Mouse (Mus musculus): ENCODE measurements around the gene Grin2b. TPM values are rescaled to one million over a fixed set of nuclear protein-coding genes. Genes with fewer than 3 reads are reported as not detected.

Gene Grin2b
- total and polyA plus RNA-seq, 2 experiments from 2014 or later, result 64.1 to 76.4 TPM

GRCm38 (mm10) chr6:136029235-136029939 lies 143.9 kb downstream of the Grin2b start:
- DNase-seq (ENCODE audit: low spot score) (peak; percentile 76), ATAC-seq (ENCODE audit: low FRiP score) (no peak)
- Histone ChIP-seq H3K27ac (ENCODE audit: low read depth, low read length) (no peak overlapping the region), H3K27me3 (ENCODE audit: insufficient read depth, low read length) (no peaks in the 10 kb centered on the region), H3K9me3 (ENCODE audit: low read length) (no peaks in the 10 kb centered on the region), H3K4me2 (ENCODE audit: low read depth, low read length, poor library complexity, severe bottlenecking) (no peak overlapping the region), H3K36me3 (ENCODE audit: insufficient read depth, low read length) (no peaks in the 10 kb centered on the region), H3K9ac (replicated peaks; ENCODE audit: low read length, poor library complexity, severe bottlenecking) (no peak overlapping the region), H3K4me3 (ENCODE audit: low read depth, low read length) (no peak overlapping the region), H3K4me1 (ENCODE audit: insufficient read depth, low read length) (peaks cover 5% of the 10 kb centered on the region)
- WGBS, result 39% methylated on average over 4 of the region's 4 CpGs
- TF ChIP-seq CTCF (IDR thresholded peaks at IDR 0.05), result no peak

DNA sequence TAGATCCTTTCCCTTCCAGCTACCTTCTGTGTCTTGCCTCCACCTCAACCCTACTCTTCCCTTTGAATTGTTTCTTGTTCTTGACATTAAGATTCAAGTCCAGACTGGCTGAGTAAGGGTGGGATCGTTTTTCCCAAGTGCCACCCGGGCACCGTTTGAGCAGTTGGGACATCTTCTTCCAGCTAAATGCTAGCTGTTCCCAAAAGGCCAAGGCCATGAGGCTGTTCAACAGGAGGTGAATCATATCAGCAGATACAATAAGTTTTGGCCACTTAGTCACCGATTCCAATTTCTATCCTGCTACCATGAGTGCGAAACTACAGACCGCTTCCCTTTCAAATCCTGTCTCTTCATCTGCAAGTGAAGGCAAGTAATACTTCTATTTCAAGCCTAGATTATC lies 146.4 kb downstream of the Grin2b start:
- Histone ChIP-seq H3K27ac (ENCODE audit: low read depth, low read length) (no peak overlapping the region), H3K4me1 (ENCODE audit: insufficient read depth, low read length) (peaks cover 5% of the 10 kb centered on the region)
- no peak for DNase-seq (ENCODE audit: low spot score)

GRCm38 (mm10) chr6:136025801-136026200 lies 147.5 kb downstream of the Grin2b start:
- no peak for TF ChIP-seq CTCF (IDR thresholded peaks at IDR 0.05)
- WGBS, result 58% methylated on average over 4 of the region's 4 CpGs
- ATAC-seq (ENCODE audit: low FRiP score), result no peak

More for the DNA sequence above, 146.4 kb downstream of the Grin2b start:
- H3K36me3 ChIP-seq (ENCODE audit: insufficient read depth, low read length), result no peaks in the 10 kb centered on the region
- no peak overlapping the region for H3K9ac ChIP-seq (replicated peaks; ENCODE audit: low read length, poor library complexity, severe bottlenecking)
- no peak for TF ChIP-seq CTCF (IDR thresholded peaks at IDR 0.05)
- H3K4me3 ChIP-seq (ENCODE audit: low read depth, low read length), result no peak overlapping the region
- no peak for ATAC-seq (ENCODE audit: low FRiP score)
- H3K4me2 ChIP-seq (ENCODE audit: low read depth, low read length, poor library complexity, severe bottlenecking), result no peak overlapping the region
- H3K27me3 ChIP-seq (ENCODE audit: insufficient read depth, low read length), result no peaks in the 10 kb centered on the region
- WGBS, result 98% methylated on average over 6 of the region's 6 CpGs
- no peaks in the 10 kb centered on the region for H3K9me3 ChIP-seq (ENCODE audit: low read length)

DNA sequence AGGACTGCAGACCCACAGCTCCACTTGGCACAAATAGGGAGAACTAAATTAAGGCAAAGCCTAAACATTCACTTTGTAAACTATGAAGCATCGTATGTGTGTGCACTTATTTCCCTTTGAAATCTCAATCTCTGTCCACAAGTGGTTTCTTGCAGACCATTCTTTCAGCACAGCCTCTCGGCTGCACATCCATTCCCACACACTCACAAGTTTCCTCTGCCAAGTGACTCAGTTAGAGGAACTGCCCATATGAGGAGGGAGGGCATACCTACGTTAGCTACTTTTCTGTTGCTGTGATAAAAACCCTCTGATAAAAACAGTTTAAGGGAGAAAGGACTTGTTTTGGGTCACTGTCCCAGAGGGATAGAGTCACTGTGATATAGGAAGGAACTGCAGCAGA lies 152.9 kb downstream of the Grin2b start:
- H3K9ac ChIP-seq (replicated peaks; ENCODE audit: low read length, poor library complexity, severe bottlenecking), result no peak overlapping the region
- H3K4me3 ChIP-seq (ENCODE audit: low read depth, low read length), result no peak overlapping the region
- no peaks in the 10 kb centered on the region for H3K4me1 ChIP-seq (ENCODE audit: insufficient read depth, low read length)
- WGBS, result 88% methylated on average over 3 of the region's 3 CpGs
- no peaks in the 10 kb centered on the region; the same call in 1 of the 2 replicates for H3K36me3 ChIP-seq (ENCODE audit: insufficient read depth, low read length)
- H3K4me2 ChIP-seq (ENCODE audit: low read depth, low read length, poor library complexity, severe bottlenecking), result no peak overlapping the region
- no peaks in the 10 kb centered on the region for H3K27me3 ChIP-seq (ENCODE audit: insufficient read depth, low read length)
- no peaks in the 10 kb centered on the region for H3K9me3 ChIP-seq (ENCODE audit: low read length)
- no peak for DNase-seq (ENCODE audit: low spot score)
- no peak for ATAC-seq (ENCODE audit: low FRiP score)
- H3K27ac ChIP-seq (ENCODE audit: low read depth, low read length), result no peak overlapping the region
- no peak for TF ChIP-seq CTCF (IDR thresholded peaks at IDR 0.05)

More at GRCm38 (mm10) chr6:136025801-136026200, 147.5 kb downstream of the Grin2b start:
- peaks cover 5% of the 10 kb centered on the region for H3K4me1 ChIP-seq (ENCODE audit: insufficient read depth, low read length)
- H3K4me3 ChIP-seq (ENCODE audit: low read depth, low read length), result no peak overlapping the region
- H3K27ac ChIP-seq (ENCODE audit: low read depth, low read length), result no peak overlapping the region
- H3K27me3 ChIP-seq (ENCODE audit: insufficient read depth, low read length), result no peaks in the 10 kb centered on the region
- no peak for DNase-seq (ENCODE audit: low spot score)
- no peak overlapping the region for H3K9ac ChIP-seq (replicated peaks; ENCODE audit: low read length, poor library complexity, severe bottlenecking)
- H3K36me3 ChIP-seq (ENCODE audit: insufficient read depth, low read length), result no peaks in the 10 kb centered on the region; the same call in 1 of the 2 replicates
- no peaks in the 10 kb centered on the region for H3K9me3 ChIP-seq (ENCODE audit: low read length)
- no peak overlapping the region for H3K4me2 ChIP-seq (ENCODE audit: low read depth, low read length, poor library complexity, severe bottlenecking)

- H3K4me1 ChIP-seq (ENCODE audit: insufficient read depth, low read length), result no peaks in the 10 kb centered on the region
- no peaks in the 10 kb centered on the region for H3K9me3 ChIP-seq (ENCODE audit: low read length)
- no peak overlapping the region for H3K4me2 ChIP-seq (ENCODE audit: low read depth, low read length, poor library complexity, severe bottlenecking)
- H3K27me3 ChIP-seq (ENCODE audit: insufficient read depth, low read length), result no peaks in the 10 kb centered on the region
- H3K36me3 ChIP-seq (ENCODE audit: insufficient read depth, low read length), result no peaks in the 10 kb centered on the region; the same call in 1 of the 2 replicates
- no peak overlapping the region for H3K9ac ChIP-seq (replicated peaks; ENCODE audit: low read length, poor library complexity, severe bottlenecking)
- no peak overlapping the region for H3K27ac ChIP-seq (ENCODE audit: low read depth, low read length)
- ATAC-seq (ENCODE audit: low FRiP score), result no peak
- no peak for DNase-seq (ENCODE audit: low spot score)
- no peak overlapping the region for H3K4me3 ChIP-seq (ENCODE audit: low read depth, low read length)
- no peak for TF ChIP-seq CTCF (IDR thresholded peaks at IDR 0.05)
- 79% methylated on average over 1 of the region's 1 CpGs for WGBS
Observed at GRCm38 (mm10) chr6:136018962-136019361, 154.3 kb downstream of the Grin2b start.

DNA sequence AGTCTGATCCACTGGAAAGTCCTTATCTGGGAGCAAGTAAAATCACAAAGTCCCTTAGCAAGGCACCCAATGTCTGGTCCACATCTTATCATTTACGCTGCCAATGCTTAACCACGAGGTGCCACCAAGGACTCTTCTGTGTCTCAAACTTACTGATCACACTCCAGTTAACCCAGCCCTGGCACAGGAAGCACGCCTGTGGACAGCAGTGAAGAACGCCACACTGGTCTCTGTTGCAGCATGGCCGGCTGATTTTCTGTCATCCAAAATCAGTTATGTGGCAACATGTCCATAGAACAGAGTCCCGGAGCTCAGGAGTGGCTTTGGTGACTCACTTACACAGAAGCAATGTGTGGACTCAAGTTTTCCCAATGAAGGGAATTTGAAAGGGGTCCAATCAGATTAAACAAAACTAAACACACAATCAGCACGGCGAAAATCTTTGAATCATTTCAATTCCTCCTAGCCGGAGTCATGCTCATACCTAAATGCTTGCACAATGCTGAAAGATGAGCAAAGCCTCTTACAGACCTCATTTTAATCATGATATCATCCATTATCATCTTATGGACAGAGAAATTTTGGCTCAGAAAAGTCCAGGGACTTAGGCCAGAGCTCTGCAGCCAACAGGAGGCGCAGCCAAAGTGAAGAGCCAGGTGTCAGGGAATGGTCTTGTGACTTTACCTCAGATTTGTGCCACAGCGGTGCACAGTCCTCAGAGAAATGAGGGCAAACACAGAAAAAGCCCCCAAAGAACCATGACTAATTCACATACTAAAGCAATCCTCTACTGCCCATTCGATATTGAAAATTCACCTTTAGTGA lies 159.5 kb downstream of the Grin2b start:
- Histone ChIP-seq H3K9ac (replicated peaks; ENCODE audit: low read length, poor library complexity, severe bottlenecking) (no peak overlapping the region), H3K36me3 (ENCODE audit: insufficient read depth, low read length) (no peaks in the 10 kb centered on the region), H3K27me3 (ENCODE audit: insufficient read depth, low read length) (no peaks in the 10 kb centered on the region), H3K9me3 (ENCODE audit: low read length) (no peaks in the 10 kb centered on the region), H3K4me1 (ENCODE audit: insufficient read depth, low read length) (peaks cover 11% of the 10 kb centered on the region), H3K4me3 (ENCODE audit: low read depth, low read length) (no peak overlapping the region), H3K27ac (ENCODE audit: low read depth, low read length) (no peak overlapping the region), H3K4me2 (ENCODE audit: low read depth, low read length, poor library complexity, severe bottlenecking) (no peak overlapping the region)
- TF ChIP-seq CTCF (IDR thresholded peaks at IDR 0.05), result no peak
- WGBS, result 90% methylated on average over 12 of the region's 12 CpGs
- no peak for DNase-seq (ENCODE audit: low spot score)
- no peak for ATAC-seq (ENCODE audit: low FRiP score)

Measured in midbrain, postnatal 0 days (tissue).